Mouse (Mus musculus) megakaryocyte progenitor cell, adult 5-6 weeks (primary cell): ENCODE results near the gene Cdk12. TPM values are rescaled to one million over a fixed set of nuclear protein-coding genes. Genes with fewer than 3 reads are reported as not detected.
"Not testable (repeated sequence)": the region's sequence is repeated elsewhere in the genome, so short reads cannot be mapped to it uniquely, and the experiment has no call there.

Experiments used
- ATAC-seq: replicated peaks from 2 replicates; pipeline ENCODE4 v1.8.0; 2016; ENCODE audit warnings: mild to moderate bottlenecking, moderate TSS enrichment, inconsistent platforms; ENCODE audit not compliant: poor library complexity
- total RNA-seq, 2 experiments: library from RNA; stranded (forward) in 1 of 2; stranded (reverse) in 1 of 2; fragments of 157-497, 149-512 nt in 1 of 2; fragments of 200-1000 nt in 1 of 2; gene quantifications; 2 replicates each; pipeline versions ENCODE4 v1.2.3 to v1.2.4; 2015 to 2017

The Cdk12 gene
- total RNA-seq (2015) (49.4 and 51.0 TPM in 2 replicates), total RNA-seq (2017) (49.6 and 58.0 TPM in 2 replicates)

GRCm38 (mm10) chr11:98202641-98203350 lies at the start of gene Cdk12:
Cdk12 (plus strand) TSS chr11:98203059.
- peak; percentile 92 for ATAC-seq

- ATAC-seq = peak; percentile 29; the same call in 1 of the 2 replicates
These were observed 47.8 kb upstream of the Cdk12 start for GRCm38 (mm10) chr11:98155094-98155493.

GRCm38 (mm10) chr11:98168400-98168799 lies 34.5 kb upstream of the Cdk12 start:
- ATAC-seq = no peak

GRCm38 (mm10) chr11:98182149-98182548 lies 20.7 kb upstream of the Cdk12 start:
- not testable (repeated sequence) for ATAC-seq

- ATAC-seq = no peak
These were observed 15.0 kb upstream of the Cdk12 start for GRCm38 (mm10) chr11:98187640-98188395.

GRCm38 (mm10) chr11:98190820-98191219 lies 12.0 kb upstream of the Cdk12 start:
- no peak for ATAC-seq

- peak; percentile 98 for ATAC-seq
These were observed 9.7 kb upstream of the Cdk12 start, which contains the start of gene Med1 for GRCm38 (mm10) chr11:98192901-98193805. Med1 (minus strand) TSS chr11:98193293.

- 0 out of 2 replicates have a peak, but pooled peaks have one; percentile 14 for ATAC-seq
These were observed 843 bp upstream of the Cdk12 start for GRCm38 (mm10) chr11:98201791-98202640.

- 0 out of 2 replicates have a peak, but pooled peaks have one; percentile 2 for ATAC-seq
These were observed 572 bp downstream of the Cdk12 start for GRCm38 (mm10) chr11:98203351-98203911.

GRCm38 (mm10) chr11:98203931-98204421 lies 1.1 kb downstream of the Cdk12 start:
- ATAC-seq = no peak

GRCm38 (mm10) chr11:98205463-98205862 lies 2.6 kb downstream of the Cdk12 start:
- no peak for ATAC-seq

GRCm38 (mm10) chr11:98206281-98206680 lies 3.4 kb downstream of the Cdk12 start:
- not testable (repeated sequence) for ATAC-seq

- not testable (repeated sequence) for ATAC-seq
These were observed 6.8 kb downstream of the Cdk12 start for GRCm38 (mm10) chr11:98209661-98210060.

GRCm38 (mm10) chr11:98213311-98213710 lies 10.5 kb downstream of the Cdk12 start:
- ATAC-seq = peak; percentile 83

GRCm38 (mm10) chr11:98226349-98226748 lies 23.5 kb downstream of the Cdk12 start:
- no peak for ATAC-seq

- ATAC-seq = no peak
These were observed 35.6 kb downstream of the Cdk12 start for GRCm38 (mm10) chr11:98238416-98238815.

GRCm38 (mm10) chr11:98238995-98239394 lies 36.1 kb downstream of the Cdk12 start:
- ATAC-seq = no peak

- not testable (repeated sequence) for ATAC-seq
These were observed 40.1 kb downstream of the Cdk12 start for GRCm38 (mm10) chr11:98242910-98243309.

GRCm38 (mm10) chr11:98244415-98244814 lies 41.6 kb downstream of the Cdk12 start:
- ATAC-seq = peak; percentile 79
